Mouse (Mus musculus): ENCODE measurements around the gene Ppp1r2.

DNA sequence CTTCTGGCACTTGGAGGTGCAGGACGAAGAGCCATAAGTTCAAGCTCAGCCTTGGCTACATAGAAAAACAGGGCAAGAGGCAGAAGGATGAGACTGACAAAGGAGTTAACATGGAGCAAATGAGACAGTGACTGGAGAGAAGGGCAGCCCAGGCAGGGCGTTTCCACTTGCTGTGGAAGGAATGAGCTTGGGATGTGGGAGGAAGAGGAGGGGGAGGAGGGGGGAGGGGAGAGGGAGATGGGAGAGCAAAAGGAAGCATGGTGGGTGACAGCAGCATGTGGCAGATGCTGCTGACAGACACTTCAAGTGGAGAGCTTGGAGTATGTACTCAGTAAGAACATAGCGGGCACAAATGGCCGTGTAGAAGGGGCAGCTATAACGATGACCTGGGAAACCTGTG lies 36.8 kb downstream of the Ppp1r2 start:
- TF ChIP-seq POLR2A (IDR thresholded peaks at IDR 0.05; ENCODE audit: borderline replicate concordance, extremely low read depth, low read depth, low read length) (no peak), CTCF (IDR thresholded peaks at IDR 0.05; ENCODE audit: insufficient read depth, low read length) (no peak)

Measured in lung, adult 2 months (tissue).